Mouse (Mus musculus): Measurements from ENCODE around the gene Ndufs6.

DNA sequence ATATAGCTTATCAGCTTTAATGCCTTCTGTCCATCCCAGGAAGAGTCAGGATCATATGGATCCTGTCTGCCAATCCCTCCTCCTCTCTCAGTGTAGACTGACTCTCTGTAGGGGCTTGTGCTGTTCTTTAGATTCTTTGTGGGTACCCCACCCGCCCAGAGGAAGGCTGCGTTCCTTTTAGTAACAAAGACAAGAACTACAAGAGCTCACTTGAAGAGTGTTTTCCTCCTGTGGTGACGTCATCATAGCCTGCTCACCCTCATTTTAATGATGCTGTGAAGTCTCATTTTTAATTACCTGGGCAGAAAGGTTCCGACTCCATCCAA is 22.3 kb downstream of the Ndufs6 start:
- TF ChIP-seq POLR2A (IDR thresholded peaks at IDR 0.05; ENCODE audit: borderline replicate concordance, insufficient read depth, low read length), result no peak
- TF ChIP-seq CTCF (IDR thresholded peaks at IDR 0.05; ENCODE audit: borderline replicate concordance, insufficient read depth, low read depth, low read length), result no peak
